Mouse (Mus musculus) thymus, adult 2 months (tissue): ENCODE data around the gene Foxj2. TPM values are rescaled to one million over a fixed set of nuclear protein-coding genes. Genes with fewer than 3 reads are reported as not detected.
A peak's percentile ranks its signal among the peaks of the same experiment; 100 is the strongest.

Experiments
- DNase-seq: peaks from one replicate; pipeline ENCODE4 v3.0.0; 2021
- H3K27ac ChIP-seq: fragments of 200-500 bp; 2 replicates; pipeline ENCODE4 v1.5.1; 2012; ENCODE audit warnings: low read length, control low read depth; ENCODE audit not compliant: control insufficient read depth, insufficient read depth
- H3K27me3 ChIP-seq: fragments of 200-500 bp; 2 replicates; pipeline ENCODE4 v1.6.1; 2012; ENCODE audit warnings: mild to moderate bottlenecking, low read length, moderate library complexity, mixed read lengths; ENCODE audit not compliant: control insufficient read depth, insufficient read depth
- H3K36me3 ChIP-seq: fragments of 200-500 bp; 2 replicates; pipeline ENCODE4 v1.6.1; 2012; ENCODE audit warnings: mild to moderate bottlenecking, low read length, moderate library complexity; ENCODE audit not compliant: control insufficient read depth, insufficient read depth
- H3K4me1 ChIP-seq: fragments of 200-500 bp; replicated peaks from 2 replicates; pipeline ENCODE4 v1.6.1; 2012; ENCODE audit warnings: low read length; ENCODE audit not compliant: control insufficient read depth, insufficient read depth
- H3K4me3 ChIP-seq: fragments of 200-500 bp; 2 replicates; pipeline ENCODE4 v1.5.1; 2012; ENCODE audit warnings: mild to moderate bottlenecking, low read length, control low read depth, moderate library complexity; ENCODE audit not compliant: control insufficient read depth, insufficient read depth
- CTCF ChIP-seq: fragments of 200-500 bp; IDR thresholded peaks from 2 replicates; pipeline ENCODE4 v1.5.1; 2012; ENCODE audit warnings: mild to moderate bottlenecking, control low read depth, low read length, moderate library complexity, borderline replicate concordance; ENCODE audit not compliant: control insufficient read depth, poor library complexity, insufficient read depth; ENCODE audit errors: extremely low read depth
- POLR2A ChIP-seq: fragments of 200-500 bp; IDR thresholded peaks from 2 replicates; pipeline ENCODE4 v1.6.1; 2012; ENCODE audit warnings: mild to moderate bottlenecking, low read length, control low read depth, moderate library complexity; ENCODE audit not compliant: control insufficient read depth, poor library complexity, insufficient read depth; ENCODE audit errors: extremely low read depth
- WGBS: fragments of 180-500 bp; shearing (Covaris S2); methylation state at CpG from one replicate; pipeline ENCODE4 v1.1.7; 2018; 5-methylcytosine and 5-hydroxymethylcytosine counted together
- polyA plus RNA-seq: library from polyadenylated mRNA; depleted of rRNA; stranded (reverse); fragments of >200 nt; gene quantifications from 2 replicates; pipeline ENCODE4 v1.2.3, GENCODE M21; 2012; rRNA removed

Foxj2 gene
- polyA plus RNA-seq, 1 experiment = 20.2 TPM

- no peak for DNase-seq
- TF ChIP-seq CTCF = no peak
- TF ChIP-seq POLR2A = no peak
- Histone ChIP-seq H3K4me3 (no peak overlapping the region), H3K27ac (no peak overlapping the region), H3K27me3 (no peaks in the 10 kb centered on the region), H3K36me3 (peaks cover 48% of the 10 kb centered on the region), H3K4me1 (no peaks in the 10 kb centered on the region)
- 97% methylated on average over 7 of the region's 7 CpGs for WGBS
Measured at GRCm38 (mm10) chr6:122879781-122880505, 60.2 kb downstream of the Foxj2 start.

DNA sequence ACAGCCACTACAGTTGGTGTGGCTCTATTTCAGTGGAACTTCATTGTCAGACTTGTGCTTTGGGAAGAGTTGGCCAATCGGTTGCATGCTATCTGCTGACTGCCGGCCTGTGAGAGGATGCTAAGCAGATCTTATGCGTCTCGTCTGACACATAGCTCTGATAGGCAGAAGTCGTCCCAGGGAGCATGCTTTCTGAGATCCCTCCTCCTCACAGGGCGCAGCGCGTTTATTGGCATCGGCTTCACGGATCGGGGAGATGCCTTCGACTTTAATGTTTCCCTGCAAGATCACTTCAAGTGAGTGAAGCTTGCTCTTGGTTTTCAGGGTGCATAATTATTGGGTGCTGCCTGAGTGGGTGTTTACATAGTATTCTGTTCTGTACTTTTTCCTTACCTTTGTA lies 61.6 kb downstream of the Foxj2 start:
- 97% methylated on average over 12 of the region's 12 CpGs for WGBS
- H3K4me1 ChIP-seq = no peaks in the 10 kb centered on the region

GRCm38 (mm10) chr6:122883603-122884002 lies 63.9 kb downstream of the Foxj2 start:
- Histone ChIP-seq H3K4me3 (no peak overlapping the region), H3K4me1 (no peaks in the 10 kb centered on the region), H3K36me3 (peaks cover 82% of the 10 kb centered on the region), H3K27me3 (no peaks in the 10 kb centered on the region), H3K27ac (no peak overlapping the region)
- WGBS = 96% methylated on average over 9 of the region's 9 CpGs
- no peak for TF ChIP-seq CTCF
- no peak for TF ChIP-seq POLR2A
- no peak for DNase-seq

More for the DNA sequence above, 61.6 kb downstream of the Foxj2 start:
- Histone ChIP-seq H3K27ac (no peak overlapping the region), H3K27me3 (no peaks in the 10 kb centered on the region), H3K4me3 (no peak overlapping the region), H3K36me3 (peaks cover 59% of the 10 kb centered on the region)
- no peak for DNase-seq
- TF ChIP-seq POLR2A = no peak

- H3K36me3 ChIP-seq = peaks cover 44% of the 10 kb centered on the region
Measured at GRCm38 (mm10) chr6:122889599-122889998, 69.9 kb downstream of the Foxj2 start.

GRCm38 (mm10) chr6:122892442-122893049 lies 72.8 kb downstream of the Foxj2 start:
- DNase-seq = peak; percentile 61
- Histone ChIP-seq H3K36me3 (peaks cover 17% of the 10 kb centered on the region), H3K4me3 (no peak overlapping the region), H3K27ac (no peak overlapping the region), H3K4me1 (no peaks in the 10 kb centered on the region), H3K27me3 (no peaks in the 10 kb centered on the region)
- WGBS = 10% methylated on average over 2 of the region's 2 CpGs
- no peak for TF ChIP-seq CTCF
- TF ChIP-seq POLR2A = no peak

More at GRCm38 (mm10) chr6:122889599-122889998, 69.9 kb downstream of the Foxj2 start:
- Histone ChIP-seq H3K4me1 (no peaks in the 10 kb centered on the region), H3K4me3 (no peak overlapping the region), H3K27ac (no peak overlapping the region), H3K27me3 (no peaks in the 10 kb centered on the region)
- WGBS = 96% methylated on average over 2 of the region's 2 CpGs
- TF ChIP-seq CTCF = no peak
- no peak for TF ChIP-seq POLR2A
- no peak for DNase-seq

Other genes starting within 250 kb of the Foxj2 start
- 34.9 and 48.1 TPM in 2 replicates for gene Apobec1, start 217.5 kb upstream of the Foxj2 start, polyA plus RNA-seq
- gene Gdf3, start 209.8 kb upstream of the Foxj2 start, polyA plus RNA-seq = 0.43 and 0.53 TPM in 2 replicates
- gene Dppa3, start 193.5 kb upstream of the Foxj2 start, polyA plus RNA-seq = 0.26 TPM in 1 of 2 replicates, not detected in the other
- gene Nanog, start 112.4 kb upstream of the Foxj2 start, polyA plus RNA-seq = 0.08 TPM in 1 of 2 replicates, not detected in the other
- gene Slc2a3, start 18.3 kb upstream of the Foxj2 start, polyA plus RNA-seq = 11.7 and 12.8 TPM in 2 replicates
- 2.4 and 4.3 TPM in 2 replicates for gene C3ar1, start 36.2 kb downstream of the Foxj2 start, polyA plus RNA-seq
- 14.3 and 19.5 TPM in 2 replicates for gene Necap1, start 54.6 kb downstream of the Foxj2 start, polyA plus RNA-seq
- 2.4 and 3.4 TPM in 2 replicates for gene Clec4a1, start 101.9 kb downstream of the Foxj2 start, polyA plus RNA-seq
- 0.82 and 2.8 TPM in 2 replicates for gene Clec4a3, start 132.6 kb downstream of the Foxj2 start, polyA plus RNA-seq
- not detected in 2 replicates for gene Clec4a4, start 170.5 kb downstream of the Foxj2 start, polyA plus RNA-seq
- gene Clec4b1, start 230.0 kb downstream of the Foxj2 start, polyA plus RNA-seq = 0.41 and 0.69 TPM in 2 replicates